Mouse (Mus musculus) stomach, embryonic 16.5 days (tissue): Measurements from ENCODE around the gene Ipcef1. TPM values are rescaled to one million over a fixed set of nuclear protein-coding genes. Genes with fewer than 3 reads are reported as not detected.

Experiments used
- ATAC-seq: fragments of 200-750 bp; cut with Nextera tagmentation; 2 replicates; pipeline ENCODE4 v1.8.0; 2017; ENCODE audit warnings: moderate number of reproducible peaks, moderate TSS enrichment; ENCODE audit not compliant: insufficient read depth, low FRiP score
- H3K27ac ChIP-seq: fragments of 300-500 bp; sonication (generic); 2 replicates; pipeline ENCODE4 v1.5.1; 2014; ENCODE audit warnings: low read length
- H3K27me3 ChIP-seq: fragments of 300-500 bp; sonication (generic); 2 replicates; pipeline ENCODE4 v1.6.1; 2014; ENCODE audit warnings: low read length, control low read depth, mixed read lengths; ENCODE audit not compliant: control insufficient read depth, insufficient read depth
- H3K36me3 ChIP-seq: fragments of 300-500 bp; sonication (generic); 2 replicates; pipeline ENCODE4 v1.6.1; 2014; ENCODE audit warnings: low read length; ENCODE audit not compliant: control insufficient read depth, insufficient read depth
- H3K4me1 ChIP-seq: fragments of 300-500 bp; sonication (generic); 2 replicates; pipeline ENCODE4 v1.6.1; 2014; ENCODE audit warnings: low read length, control low read depth, mixed read lengths; ENCODE audit not compliant: control insufficient read depth, insufficient read depth
- H3K4me2 ChIP-seq: fragments of 300-500 bp; sonication (generic); 2 replicates; pipeline ENCODE4 v1.6.1; 2014; ENCODE audit warnings: low read depth, low read length, mixed read lengths
- H3K4me3 ChIP-seq: fragments of 300-500 bp; sonication (generic); replicated peaks from 2 replicates; pipeline ENCODE4 v1.5.1; 2014; ENCODE audit warnings: mild to moderate bottlenecking, low read length
- H3K9ac ChIP-seq: fragments of 300-500 bp; sonication (generic); 2 replicates; pipeline ENCODE4 v1.6.1; 2014; ENCODE audit warnings: low read length
- H3K9me3 ChIP-seq: fragments of 300-500 bp; sonication (generic); replicated peaks from 2 replicates; pipeline ENCODE4 v1.6.1; 2016; ENCODE audit warnings: low read length, control low read depth; ENCODE audit not compliant: control insufficient read depth
- WGBS: fragments of 180-500 bp; shearing (Covaris S2); extraction: QIAGEN DNeasy Blood & Tissue Kit; methylation state at CpG from one replicate; pipeline ENCODE4 v1.1.7; 2014; 5-methylcytosine and 5-hydroxymethylcytosine counted together
- polyA plus RNA-seq: library from polyadenylated mRNA; unstranded; fragments of >200 nt; fragmentation: Nextera tagmentation; extraction: Ambion mirVana; gene quantifications from 2 replicates; pipeline ENCODE4 v1.2.1, GENCODE M21; 2015

Ipcef1 gene
- polyA plus RNA-seq, 1 experiment from 2014 or later: 0.80 TPM

- H3K9ac ChIP-seq: no peak overlapping the region
- no peaks in the 10 kb centered on the region for H3K4me1 ChIP-seq
- ATAC-seq: no peak
- no peaks in the 10 kb centered on the region for H3K36me3 ChIP-seq
- H3K4me2 ChIP-seq: no peak overlapping the region
- WGBS: 75% methylated on average over 4 of the region's 4 CpGs
- H3K27me3 ChIP-seq: no peaks in the 10 kb centered on the region
- H3K27ac ChIP-seq: no peak overlapping the region
- no peaks in the 10 kb centered on the region for H3K9me3 ChIP-seq
- no peak overlapping the region for H3K4me3 ChIP-seq
Measured at GRCm38 (mm10) chr10:6987399-6988098, 64.7 kb downstream of the Ipcef1 start.

DNA sequence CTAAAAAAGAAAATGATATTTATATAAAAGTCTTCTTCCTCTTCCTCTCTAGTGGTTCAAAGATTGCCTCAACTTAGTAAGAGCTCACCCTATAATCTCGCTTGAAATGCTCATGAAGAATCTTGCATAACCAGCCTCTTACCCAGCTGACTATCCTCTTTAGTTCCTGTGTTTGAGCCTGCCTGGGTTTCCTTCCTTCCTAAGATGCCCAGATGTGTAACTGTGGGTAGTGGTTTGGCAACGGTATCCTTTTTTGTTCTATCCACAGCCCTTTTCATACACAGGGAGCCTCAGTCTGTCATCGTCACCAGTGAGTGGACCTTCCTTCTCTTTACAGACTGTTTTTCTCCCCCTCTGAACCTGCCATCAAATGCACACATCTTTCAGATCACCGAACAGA lies 66.0 kb downstream of the Ipcef1 start:
- H3K9ac ChIP-seq: no peak overlapping the region
- H3K36me3 ChIP-seq: no peaks in the 10 kb centered on the region
- WGBS: 86% methylated on average over 4 of the region's 4 CpGs
- no peaks in the 10 kb centered on the region for H3K4me1 ChIP-seq
- ATAC-seq: no peak
- no peak overlapping the region for H3K4me3 ChIP-seq
- H3K27ac ChIP-seq: no peak overlapping the region
- no peaks in the 10 kb centered on the region for H3K9me3 ChIP-seq
- no peaks in the 10 kb centered on the region for H3K27me3 ChIP-seq
- no peak overlapping the region for H3K4me2 ChIP-seq

- WGBS: 86% methylated on average over 2 of the region's 2 CpGs
Measured at GRCm38 (mm10) chr10:6983431-6983830, 68.8 kb downstream of the Ipcef1 start.

GRCm38 (mm10) chr10:6982751-6983151 lies 69.5 kb downstream of the Ipcef1 start:
- ATAC-seq: no peak
- Histone ChIP-seq H3K4me3 (no peak overlapping the region), H3K27me3 (no peaks in the 10 kb centered on the region), H3K27ac (no peak overlapping the region), H3K4me2 (no peak overlapping the region), H3K9ac (no peak overlapping the region), H3K9me3 (no peaks in the 10 kb centered on the region), H3K36me3 (no peaks in the 10 kb centered on the region), H3K4me1 (no peaks in the 10 kb centered on the region)
- WGBS: 73% methylated on average over 2 of the region's 2 CpGs

More at GRCm38 (mm10) chr10:6983431-6983830, 68.8 kb downstream of the Ipcef1 start:
- no peaks in the 10 kb centered on the region for H3K36me3 ChIP-seq
- H3K4me1 ChIP-seq: no peaks in the 10 kb centered on the region
- H3K4me2 ChIP-seq: no peak overlapping the region
- ATAC-seq: no peak
- no peak overlapping the region for H3K4me3 ChIP-seq
- no peak overlapping the region for H3K9ac ChIP-seq
- no peaks in the 10 kb centered on the region for H3K27me3 ChIP-seq
- no peak overlapping the region for H3K27ac ChIP-seq
- no peaks in the 10 kb centered on the region for H3K9me3 ChIP-seq

GRCm38 (mm10) chr10:6980236-6980635 lies 72.0 kb downstream of the Ipcef1 start:
- Histone ChIP-seq H3K4me1 (no peaks in the 10 kb centered on the region), H3K36me3 (no peaks in the 10 kb centered on the region), H3K9ac (no peak overlapping the region), H3K27me3 (no peaks in the 10 kb centered on the region), H3K4me2 (peak overlapping the region; percentile 45), H3K4me3 (peak overlapping the region; percentile 2; the same call in 1 of the 2 replicates), H3K27ac (no peak overlapping the region), H3K9me3 (no peaks in the 10 kb centered on the region)
- ATAC-seq: no peak
- WGBS: 20% methylated on average over 6 of the region's 6 CpGs

DNA sequence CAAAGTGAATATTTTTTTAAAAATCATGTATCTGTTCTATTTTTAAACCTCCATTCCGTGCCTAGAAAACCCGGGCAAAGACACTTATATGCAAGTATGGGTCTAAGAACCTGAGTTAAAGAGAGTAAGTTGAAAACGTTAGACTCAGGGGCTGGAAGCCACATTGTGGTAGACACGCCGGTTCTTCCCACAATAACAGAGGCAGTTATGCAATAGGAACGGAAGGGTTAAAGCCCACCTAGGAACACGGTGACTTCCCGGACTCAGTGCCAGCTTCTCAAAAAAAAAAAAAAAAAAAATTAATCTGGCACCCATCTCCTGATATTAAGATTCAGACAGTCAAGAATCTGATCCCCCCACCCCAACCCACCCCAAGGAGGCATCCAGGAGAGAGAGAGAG lies 72.5 kb downstream of the Ipcef1 start:
- ATAC-seq: no peak
- no peaks in the 10 kb centered on the region for H3K27me3 ChIP-seq
- H3K27ac ChIP-seq: no peak overlapping the region
- H3K9ac ChIP-seq: no peak overlapping the region
- WGBS: 40% methylated on average over 8 of the region's 8 CpGs
- H3K36me3 ChIP-seq: no peaks in the 10 kb centered on the region
- no peak overlapping the region for H3K4me3 ChIP-seq
- peak overlapping the region; percentile 45 for H3K4me2 ChIP-seq
- no peaks in the 10 kb centered on the region for H3K9me3 ChIP-seq
- no peaks in the 10 kb centered on the region for H3K4me1 ChIP-seq

DNA sequence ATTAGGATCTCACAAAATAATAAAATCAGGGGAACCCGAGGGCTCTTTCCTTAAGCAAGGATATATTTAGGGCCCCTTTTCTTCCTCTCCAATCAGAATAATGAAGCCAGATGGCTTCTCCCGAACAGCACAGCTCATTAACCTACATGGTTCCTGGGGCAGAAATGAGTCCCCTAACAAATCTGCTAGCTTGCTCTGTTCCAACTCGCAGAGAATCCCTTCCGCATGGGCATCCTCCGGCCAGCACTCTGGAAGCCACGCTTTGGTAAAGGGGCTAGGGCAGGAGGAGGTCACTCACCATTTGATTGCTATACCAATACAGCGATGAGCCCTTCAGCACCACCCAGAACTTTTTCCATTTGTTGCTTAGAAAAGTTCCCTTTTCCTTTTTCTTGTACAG lies 73.1 kb downstream of the Ipcef1 start:
- Histone ChIP-seq H3K36me3 (no peaks in the 10 kb centered on the region), H3K4me2 (no peak overlapping the region), H3K9ac (no peak overlapping the region), H3K9me3 (no peaks in the 10 kb centered on the region), H3K27me3 (no peaks in the 10 kb centered on the region), H3K27ac (no peak overlapping the region), H3K4me3 (no peak overlapping the region), H3K4me1 (no peaks in the 10 kb centered on the region)
- no peak for ATAC-seq
- 73% methylated on average over 7 of the region's 7 CpGs for WGBS

DNA sequence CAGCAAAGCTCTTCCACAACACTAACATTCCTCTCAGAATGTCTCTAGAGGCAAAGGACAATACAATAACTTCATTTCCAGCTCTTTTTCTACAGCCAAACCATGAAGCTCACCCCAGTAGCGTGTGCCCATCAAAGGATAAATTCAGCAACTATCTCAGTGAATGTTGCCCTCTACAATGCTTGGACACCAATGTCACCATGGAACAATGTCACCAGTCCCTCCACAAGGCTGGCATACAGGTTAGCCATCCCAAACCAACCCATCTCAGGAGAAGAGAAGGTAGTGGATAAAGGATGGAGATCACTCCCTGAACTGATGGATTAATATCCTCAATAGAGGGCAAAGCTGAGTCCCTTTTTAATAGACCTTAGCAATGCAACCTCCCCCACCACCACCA lies 73.5 kb downstream of the Ipcef1 start:
- H3K27ac ChIP-seq: no peak overlapping the region
- WGBS: 94% methylated on average over 1 of the region's 1 CpGs
- no peaks in the 10 kb centered on the region for H3K27me3 ChIP-seq
- H3K36me3 ChIP-seq: no peaks in the 10 kb centered on the region
- no peak overlapping the region for H3K9ac ChIP-seq
- no peaks in the 10 kb centered on the region for H3K9me3 ChIP-seq
- no peak overlapping the region for H3K4me3 ChIP-seq
- no peaks in the 10 kb centered on the region for H3K4me1 ChIP-seq
- ATAC-seq: no peak
- no peak overlapping the region for H3K4me2 ChIP-seq

DNA sequence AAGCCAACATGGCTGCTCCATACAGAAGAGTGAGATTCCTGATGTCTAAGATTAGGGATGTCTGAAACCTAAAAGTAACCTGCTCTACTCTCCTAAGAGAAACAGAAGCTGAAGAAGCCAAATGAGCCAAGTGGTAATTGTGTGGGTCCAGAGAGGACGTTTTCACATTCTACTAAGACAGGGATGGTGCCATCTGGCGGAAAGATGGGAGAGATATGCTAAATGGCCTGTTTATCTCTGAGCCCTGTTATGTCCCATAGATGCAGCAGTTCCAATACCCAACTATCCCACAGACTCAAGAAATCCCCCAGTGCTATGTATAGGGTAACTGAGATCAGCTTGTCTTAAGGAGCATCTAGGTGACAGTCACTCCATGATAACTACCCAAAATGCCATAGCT lies 74.4 kb downstream of the Ipcef1 start:
- Histone ChIP-seq H3K4me3 (no peak overlapping the region), H3K36me3 (no peaks in the 10 kb centered on the region), H3K4me1 (no peaks in the 10 kb centered on the region), H3K9me3 (no peaks in the 10 kb centered on the region), H3K27me3 (no peaks in the 10 kb centered on the region), H3K27ac (no peak overlapping the region), H3K4me2 (no peak overlapping the region), H3K9ac (no peak overlapping the region)
- WGBS: 67% methylated on average over 2 of the region's 2 CpGs
- no peak for ATAC-seq
